8 mouse cellular contexts compared by ENCODE assay signal in the genomic region with DNA sequence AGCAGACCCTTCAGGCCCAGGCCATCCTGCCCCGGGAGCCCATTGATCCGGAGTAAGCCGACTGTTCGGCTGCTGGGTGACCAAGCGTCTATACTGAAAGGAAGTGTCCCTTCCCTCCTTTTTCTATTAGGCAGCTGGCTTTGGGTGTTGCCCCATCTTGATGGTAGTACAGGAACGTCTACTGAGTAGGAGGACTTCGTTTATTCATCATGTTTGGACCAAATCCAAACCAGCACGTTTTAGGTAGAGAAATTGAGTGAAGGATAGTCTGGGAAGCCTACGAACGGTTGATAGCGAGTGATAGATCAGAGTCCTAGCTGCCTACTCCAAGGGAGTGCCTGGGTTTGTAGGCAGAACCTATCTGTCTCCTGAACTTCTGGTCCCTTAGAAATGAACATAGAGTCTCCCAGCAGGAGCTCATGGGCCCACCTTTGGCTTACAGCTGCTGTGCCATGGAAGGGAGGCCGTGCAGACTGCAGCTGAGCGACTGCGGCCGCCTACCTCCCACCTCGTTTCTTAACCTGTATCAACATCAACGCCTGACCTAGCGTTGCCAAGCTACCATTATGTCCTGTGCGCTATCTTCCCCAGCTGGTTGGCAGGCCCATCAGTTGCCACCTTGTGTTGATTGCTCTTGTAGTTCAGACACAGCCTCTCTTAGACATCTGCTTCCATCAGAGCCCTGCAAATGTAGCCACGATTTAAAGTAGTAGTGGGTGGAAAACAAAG. TPM values are rescaled to one million over a fixed set of nuclear protein-coding genes. Genes with fewer than 3 reads are reported as not detected.
DNase-seq lines count a peak whose midpoint lies in the region; ATAC-seq and TF ChIP-seq lines count a peak whose summit lies in the region.

No protein-coding gene starts in this region.

- 43% methylated on average over 20 of the region's 20 CpGs for WGBS in kidney, postnatal 0 days
- WGBS in embryonic facial prominence, embryonic 11.5 days = 50% methylated on average over 20 of the region's 20 CpGs
- 42% methylated on average over 20 of the region's 20 CpGs for WGBS in hindbrain, postnatal 0 days
- 46% methylated on average over 20 of the region's 20 CpGs for WGBS in midbrain, embryonic 16.5 days

- peak overlapping the region; percentile 89 for H3K4me2 ChIP-seq in kidney, postnatal 0 days (ENCODE audit: low read length)
- H3K4me2 ChIP-seq in embryonic facial prominence, embryonic 11.5 days (ENCODE audit: low read depth, low read length) = peak overlapping the region; percentile 48
- H3K4me2 ChIP-seq in hindbrain, postnatal 0 days (ENCODE audit: low read depth, low read length) = peak overlapping the region; percentile 72
- H3K4me2 ChIP-seq in midbrain, embryonic 16.5 days (ENCODE audit: low read length) = peak overlapping the region; percentile 74

- H3K27ac ChIP-seq in kidney, postnatal 0 days = peak overlapping the region; percentile 95
- no peak overlapping the region for H3K27ac ChIP-seq in embryonic facial prominence, embryonic 11.5 days (replicated peaks; ENCODE audit: low read depth, low read length)
- peak overlapping the region; percentile 92 for H3K27ac ChIP-seq in hindbrain, postnatal 0 days
- peak overlapping the region; percentile 93 for H3K27ac ChIP-seq in midbrain, embryonic 16.5 days (ENCODE audit: low read length)

- intact Hi-C loops in left cerebral cortex, postnatal 25 days (cut with DNase I) = loop anchor here (1.0 to 5.0 kb wide), 2 partner anchors 27 to 265 kb away; a partner anchor contains a TSS

- H3K9ac ChIP-seq in kidney, postnatal 0 days (ENCODE audit: low read depth, low read length) = peak overlapping the region; percentile 69; the same call in 1 of the 2 replicates
- peak overlapping the region; percentile 57 for H3K9ac ChIP-seq in embryonic facial prominence, embryonic 11.5 days (replicated peaks; ENCODE audit: low read length)
- peak overlapping the region; percentile 64 for H3K9ac ChIP-seq in hindbrain, postnatal 0 days (replicated peaks; ENCODE audit: low read length)
- H3K9ac ChIP-seq in midbrain, embryonic 16.5 days (ENCODE audit: low read depth, low read length) = peak overlapping the region; percentile 80

- H3K4me1 ChIP-seq in kidney, postnatal 0 days (replicated peaks; ENCODE audit: insufficient read depth, low read length) = peaks cover 21% of the 10 kb centered on the region
- H3K4me1 ChIP-seq in embryonic facial prominence, embryonic 11.5 days (ENCODE audit: control insufficient read depth, insufficient read depth, low read length) = peaks cover 8% of the 10 kb centered on the region
- H3K4me1 ChIP-seq in hindbrain, postnatal 0 days (ENCODE audit: insufficient read depth, low read length) = peaks cover 33% of the 10 kb centered on the region
- peaks cover 31% of the 10 kb centered on the region for H3K4me1 ChIP-seq in midbrain, embryonic 16.5 days (ENCODE audit: control insufficient read depth, insufficient read depth, low read length)

- H3K36me3 ChIP-seq in kidney, postnatal 0 days (ENCODE audit: insufficient read depth, low read length) = no peaks in the 10 kb centered on the region
- H3K36me3 ChIP-seq in embryonic facial prominence, embryonic 11.5 days (replicated peaks; ENCODE audit: control insufficient read depth, insufficient read depth, low read depth, low read length) = no peaks in the 10 kb centered on the region
- H3K36me3 ChIP-seq in hindbrain, postnatal 0 days (ENCODE audit: insufficient read depth, low read length) = no peaks in the 10 kb centered on the region
- H3K36me3 ChIP-seq in midbrain, embryonic 16.5 days (ENCODE audit: control insufficient read depth, insufficient read depth, low read length) = no peaks in the 10 kb centered on the region

- ATAC-seq in kidney, postnatal 0 days (replicated peaks; ENCODE audit: low FRiP score, low read depth) = no peak
- no peak for ATAC-seq in embryonic facial prominence, embryonic 11.5 days (replicated peaks; ENCODE audit: insufficient number of reproducible peaks, low FRiP score, low TSS enrichment, low read depth)
- no peak for ATAC-seq in hindbrain, postnatal 0 days
- ATAC-seq in midbrain, embryonic 16.5 days = no peak

- H3K9me3 ChIP-seq in kidney, postnatal 0 days (replicated peaks; ENCODE audit: low read length) = no peaks in the 10 kb centered on the region
- no peaks in the 10 kb centered on the region for H3K9me3 ChIP-seq in embryonic facial prominence, embryonic 11.5 days (replicated peaks; ENCODE audit: control insufficient read depth, low read length)
- no peaks in the 10 kb centered on the region for H3K9me3 ChIP-seq in hindbrain, postnatal 0 days (ENCODE audit: low read length)
- no peaks in the 10 kb centered on the region for H3K9me3 ChIP-seq in midbrain, embryonic 16.5 days (replicated peaks; ENCODE audit: control insufficient read depth, low read length, poor library complexity, severe bottlenecking)

- no peak for DNase-seq in kidney, postnatal 0 days (ENCODE audit: low spot score)
- no peak for DNase-seq in kidney, adult 8-10 months
- DNase-seq in embryonic facial prominence, embryonic 11.5 days (ENCODE audit: low spot score) = no peak
- no peak for DNase-seq in hindbrain, postnatal 0 days (ENCODE audit: low spot score)
- no peak for DNase-seq in urinary bladder, postnatal 25 days (ENCODE audit: low spot score)
- DNase-seq in retina, postnatal 1 day = no peak
- DNase-seq in left cerebral cortex, postnatal 25 days (ENCODE audit: low spot score in 2 of 2) = no peak

- TF ChIP-seq CTCF in kidney, postnatal 0 days (IDR thresholded peaks at IDR 0.05; ENCODE audit: low read depth) = no peak
- no peak for TF ChIP-seq CTCF in hindbrain, postnatal 0 days (IDR thresholded peaks at IDR 0.05; ENCODE audit: low read depth)

- no peaks in the 10 kb centered on the region for H3K27me3 ChIP-seq in kidney, postnatal 0 days (ENCODE audit: insufficient read depth, low read length)
- peaks cover 3% of the 10 kb centered on the region; the same call in 1 of the 2 replicates for H3K27me3 ChIP-seq in embryonic facial prominence, embryonic 11.5 days (ENCODE audit: control insufficient read depth, insufficient read depth, low read length)
- no peaks in the 10 kb centered on the region for H3K27me3 ChIP-seq in hindbrain, postnatal 0 days (ENCODE audit: insufficient read depth, low read length)
- no peaks in the 10 kb centered on the region for H3K27me3 ChIP-seq in midbrain, embryonic 16.5 days (ENCODE audit: control insufficient read depth, insufficient read depth, low read depth, low read length)

- peak overlapping the region; percentile 80 for H3K4me3 ChIP-seq in kidney, postnatal 0 days (replicated peaks; ENCODE audit: low read depth, low read length)
- peak overlapping the region; percentile 62 for H3K4me3 ChIP-seq in embryonic facial prominence, embryonic 11.5 days (ENCODE audit: low read depth, low read length)
- H3K4me3 ChIP-seq in hindbrain, postnatal 0 days (ENCODE audit: low read length) = peak overlapping the region; percentile 56
- H3K4me3 ChIP-seq in midbrain, embryonic 16.5 days (ENCODE audit: low read depth, low read length) = peak overlapping the region; percentile 58

RNA-seq across cellular contexts. Expression of a gene that starts 1.0 kb away (rescaled TPM):
- 20.4 and 22.3 TPM in 2 replicates for polyA plus RNA-seq in kidney, postnatal 0 days (2015; fragmentation: Nextera tagmentation; extraction: Ambion mirVana)
- 7.2 and 10.3 TPM in 2 replicates for polyA plus RNA-seq in embryonic facial prominence, embryonic 11.5 days (2014; fragmentation: Nextera tagmentation; extraction: Ambion mirVana)
- 25.2 and 36.6 TPM in 2 replicates for total RNA-seq in hindbrain, postnatal 0 days (2014; rRNA removed)
- 21.9 and 22.8 TPM in 2 replicates for polyA plus RNA-seq in hindbrain, postnatal 0 days (2015; fragmentation: Nextera tagmentation; extraction: Ambion mirVana)
- 16.6 and 17.5 TPM in 2 replicates for polyA plus RNA-seq in midbrain, embryonic 16.5 days (2015; fragmentation: Nextera tagmentation; extraction: Ambion mirVana)
- total RNA-seq in left cerebral cortex, postnatal 25 days (2021) = 10 to 100 TPM; 11.7 to 13.0 TPM

RNA-seq across cellular contexts. Expression of a gene that starts 2.8 kb away (rescaled TPM):
- 39.3 and 39.4 TPM in 2 replicates for polyA plus RNA-seq in kidney, postnatal 0 days (2015; fragmentation: Nextera tagmentation; extraction: Ambion mirVana)
- 13.3 and 15.7 TPM in 2 replicates for polyA plus RNA-seq in embryonic facial prominence, embryonic 11.5 days (2014; fragmentation: Nextera tagmentation; extraction: Ambion mirVana)
- 58.2 and 64.9 TPM in 2 replicates for total RNA-seq in hindbrain, postnatal 0 days (2014; rRNA removed)
- 25.5 and 31.3 TPM in 2 replicates for polyA plus RNA-seq in hindbrain, postnatal 0 days (2015; fragmentation: Nextera tagmentation; extraction: Ambion mirVana)
- polyA plus RNA-seq in midbrain, embryonic 16.5 days (2015; fragmentation: Nextera tagmentation; extraction: Ambion mirVana) = 26.5 and 28.4 TPM in 2 replicates
- total RNA-seq in left cerebral cortex, postnatal 25 days (2021) = 10 to 100 TPM; 32.3 to 32.9 TPM

RNA-seq across cellular contexts. Expression of a gene that starts 5.1 kb away (rescaled TPM):
- 0.14 and 0.43 TPM in 2 replicates for polyA plus RNA-seq in kidney, postnatal 0 days (2015; fragmentation: Nextera tagmentation; extraction: Ambion mirVana)
- 0.67 and 0.93 TPM in 2 replicates for polyA plus RNA-seq in embryonic facial prominence, embryonic 11.5 days (2014; fragmentation: Nextera tagmentation; extraction: Ambion mirVana)
- 0.25 TPM in 1 of 2 replicates, not detected in the other for total RNA-seq in hindbrain, postnatal 0 days (2014; rRNA removed)
- 0.39 and 0.62 TPM in 2 replicates for polyA plus RNA-seq in hindbrain, postnatal 0 days (2015; fragmentation: Nextera tagmentation; extraction: Ambion mirVana)
- 0.63 and 0.82 TPM in 2 replicates for polyA plus RNA-seq in midbrain, embryonic 16.5 days (2015; fragmentation: Nextera tagmentation; extraction: Ambion mirVana)
- total RNA-seq in left cerebral cortex, postnatal 25 days (2021) = under 1 TPM; 0.32 to 0.41 TPM

RNA-seq across cellular contexts. Expression of a gene that starts 26.4 kb away (rescaled TPM):
- polyA plus RNA-seq in kidney, postnatal 0 days (2015; fragmentation: Nextera tagmentation; extraction: Ambion mirVana) = 31.0 and 32.2 TPM in 2 replicates
- polyA plus RNA-seq in embryonic facial prominence, embryonic 11.5 days (2014; fragmentation: Nextera tagmentation; extraction: Ambion mirVana) = 25.4 and 32.4 TPM in 2 replicates
- total RNA-seq in hindbrain, postnatal 0 days (2014; rRNA removed) = 79.7 and 101 TPM in 2 replicates
- polyA plus RNA-seq in hindbrain, postnatal 0 days (2015; fragmentation: Nextera tagmentation; extraction: Ambion mirVana) = 50.4 and 51.0 TPM in 2 replicates
- polyA plus RNA-seq in midbrain, embryonic 16.5 days (2015; fragmentation: Nextera tagmentation; extraction: Ambion mirVana) = 62.3 and 65.1 TPM in 2 replicates
- 10 to 100 TPM; 44.4 to 47.8 TPM for total RNA-seq in left cerebral cortex, postnatal 25 days (2021)

RNA-seq across cellular contexts. Expression of a gene that starts 42.9 kb away (rescaled TPM):
- 0.19 and 0.42 TPM in 2 replicates for polyA plus RNA-seq in kidney, postnatal 0 days (2015; fragmentation: Nextera tagmentation; extraction: Ambion mirVana)
- 0.21 and 0.25 TPM in 2 replicates for polyA plus RNA-seq in embryonic facial prominence, embryonic 11.5 days (2014; fragmentation: Nextera tagmentation; extraction: Ambion mirVana)
- total RNA-seq in hindbrain, postnatal 0 days (2014; rRNA removed) = 0.32 and 0.42 TPM in 2 replicates
- 0.13 and 0.47 TPM in 2 replicates for polyA plus RNA-seq in hindbrain, postnatal 0 days (2015; fragmentation: Nextera tagmentation; extraction: Ambion mirVana)
- 0.18 and 0.52 TPM in 2 replicates for polyA plus RNA-seq in midbrain, embryonic 16.5 days (2015; fragmentation: Nextera tagmentation; extraction: Ambion mirVana)
- under 1 TPM; 0.18 to 0.48 TPM for total RNA-seq in left cerebral cortex, postnatal 25 days (2021)
